In genomic region chr7:30325364-30325763, GRCm38 (mm10) we compare ENCODE assay signal across 9 mouse cellular contexts. TPM values are rescaled to one million over a fixed set of nuclear protein-coding genes. Genes with fewer than 3 reads are reported as not detected.
DNase-seq lines count a peak whose midpoint lies in the region; ATAC-seq and TF ChIP-seq lines count a peak whose summit lies in the region.
"Had no signal": no experiment of that assay in that cellular context is flagged by ENCODE, and none has a peak within 500 bp of the region (broad histone marks: within the 10 kb centered on the region; RNA-seq: fewer than 3 reads in every experiment).

No protein-coding gene starts in this region.

- peaks cover 27% of the 10 kb centered on the region for H3K4me1 ChIP-seq in forebrain, embryonic 10.5 days
- peaks cover 17% of the 10 kb centered on the region for H3K4me1 ChIP-seq in forebrain, embryonic 12.5 days
- peaks cover 18% of the 10 kb centered on the region for H3K4me1 ChIP-seq in neural tube, embryonic 15.5 days
- H3K4me1 ChIP-seq in midbrain, postnatal 0 days (ENCODE audit: insufficient read depth, low read length), result no peaks in the 10 kb centered on the region

- 45% methylated on average over 2 of the region's 2 CpGs for WGBS in forebrain, embryonic 10.5 days
- WGBS in forebrain, embryonic 12.5 days, result 47% methylated on average over 2 of the region's 2 CpGs
- 55% methylated on average over 2 of the region's 2 CpGs for WGBS in neural tube, embryonic 15.5 days
- 59% methylated on average over 2 of the region's 2 CpGs for WGBS in midbrain, postnatal 0 days

- no peak for ATAC-seq in forebrain, embryonic 12.5 days (ENCODE audit: low FRiP score)
- no peak for ATAC-seq in neural tube, embryonic 15.5 days (ENCODE audit: low FRiP score)
- ATAC-seq in midbrain, postnatal 0 days (ENCODE audit: low FRiP score), result no peak

- 0 out of 2 replicates have a peak, but pooled peaks cover under 1% of the 10 kb centered on the region for H3K36me3 ChIP-seq in forebrain, embryonic 10.5 days (replicated peaks)
- no peaks in the 10 kb centered on the region for H3K36me3 ChIP-seq in forebrain, embryonic 12.5 days (replicated peaks)
- H3K36me3 ChIP-seq in neural tube, embryonic 15.5 days, result no peaks in the 10 kb centered on the region
- no peaks in the 10 kb centered on the region for H3K36me3 ChIP-seq in midbrain, postnatal 0 days (ENCODE audit: insufficient read depth, low read length)
- H3K36me3 ChIP-seq: neural tube, embryonic 13.5 days had no signal

- peaks cover 3% of the 10 kb centered on the region; the same call in 1 of the 2 replicates for H3K9me3 ChIP-seq in forebrain, embryonic 10.5 days
- H3K9me3 ChIP-seq in forebrain, embryonic 12.5 days, result peaks cover 4% of the 10 kb centered on the region; the same call in 1 of the 2 replicates
- H3K9me3 ChIP-seq in neural tube, embryonic 15.5 days (replicated peaks), result no peaks in the 10 kb centered on the region
- no peaks in the 10 kb centered on the region for H3K9me3 ChIP-seq in midbrain, postnatal 0 days (ENCODE audit: low read length)
- H3K9me3 ChIP-seq: neural tube, embryonic 13.5 days had no signal

- H3K9ac ChIP-seq in forebrain, embryonic 12.5 days, result no peak overlapping the region
- H3K9ac ChIP-seq in neural tube, embryonic 15.5 days (replicated peaks), result no peak overlapping the region
- H3K9ac ChIP-seq in midbrain, postnatal 0 days (replicated peaks; ENCODE audit: low read length, poor library complexity, severe bottlenecking), result no peak overlapping the region
- H3K9ac ChIP-seq: neural tube, embryonic 13.5 days had no signal

- H3K4me2 ChIP-seq in forebrain, embryonic 12.5 days, result no peak overlapping the region
- no peak overlapping the region for H3K4me2 ChIP-seq in neural tube, embryonic 15.5 days
- no peak overlapping the region for H3K4me2 ChIP-seq in midbrain, postnatal 0 days (ENCODE audit: low read depth, low read length, poor library complexity, severe bottlenecking)
- H3K4me2 ChIP-seq: neural tube, embryonic 13.5 days had no signal

- H3K4me3 ChIP-seq in forebrain, embryonic 10.5 days, result no peak overlapping the region
- H3K4me3 ChIP-seq in forebrain, embryonic 12.5 days (replicated peaks), result no peak overlapping the region
- H3K4me3 ChIP-seq in neural tube, embryonic 15.5 days (replicated peaks), result no peak overlapping the region
- H3K4me3 ChIP-seq in midbrain, postnatal 0 days (ENCODE audit: low read depth, low read length), result no peak overlapping the region
- H3K4me3 ChIP-seq: neural tube, embryonic 13.5 days had no signal

- peak; percentile 74 for TF ChIP-seq CTCF in midbrain, postnatal 0 days (IDR thresholded peaks at IDR 0.05)

- H3K27me3 ChIP-seq in forebrain, embryonic 10.5 days (ENCODE audit: poor library complexity, severe bottlenecking), result peaks cover 6% of the 10 kb centered on the region
- peaks cover 14% of the 10 kb centered on the region; the same call in 1 of the 2 replicates for H3K27me3 ChIP-seq in forebrain, embryonic 12.5 days
- H3K27me3 ChIP-seq in neural tube, embryonic 15.5 days (replicated peaks), result peaks cover 10% of the 10 kb centered on the region; the same call in 1 of the 2 replicates
- no peaks in the 10 kb centered on the region for H3K27me3 ChIP-seq in midbrain, postnatal 0 days (ENCODE audit: insufficient read depth, low read length)

- no peak overlapping the region for H3K27ac ChIP-seq in forebrain, embryonic 10.5 days
- H3K27ac ChIP-seq in forebrain, embryonic 12.5 days, result no peak overlapping the region
- no peak overlapping the region for H3K27ac ChIP-seq in neural tube, embryonic 15.5 days (replicated peaks)
- H3K27ac ChIP-seq in midbrain, postnatal 0 days (ENCODE audit: low read depth, low read length), result no peak overlapping the region
- H3K27ac ChIP-seq: neural tube, embryonic 13.5 days had no signal

- peak; percentile 57 for DNase-seq in forebrain, embryonic 10.5 days (ENCODE audit: extremely low spot score, low spot score)
- peak; percentile 59 for DNase-seq in neural tube, embryonic 10.5 days (ENCODE audit: extremely low spot score, low spot score)
- peak; percentile 70 for DNase-seq in embryo, embryonic 10.5 days (ENCODE audit: low spot score)
- no peak for DNase-seq in midbrain, postnatal 0 days (ENCODE audit: low spot score)
- DNase-seq in layer of hippocampus, postnatal 36 days, result no peak
- DNase-seq in ovary, postnatal 10 days (ENCODE audit: low spot score), result no peak

RNA-seq across cellular contexts. Expression of gene Sdhaf1, which starts 1.7 kb away (rescaled TPM):
- polyA plus RNA-seq in forebrain, embryonic 10.5 days (2016; fragmentation: Nextera tagmentation; extraction: Ambion mirVana), result 17.3 and 19.5 TPM in 2 replicates
- polyA plus RNA-seq in forebrain, embryonic 12.5 days (2016; fragmentation: Nextera tagmentation; extraction: Ambion mirVana), result 22.0 and 23.8 TPM in 2 replicates
- polyA plus RNA-seq in neural tube, embryonic 15.5 days (2015; fragmentation: Nextera tagmentation; extraction: Ambion mirVana), result 16.0 and 16.7 TPM in 2 replicates
- total RNA-seq in midbrain, postnatal 0 days (2014; rRNA removed), result 11.5 and 14.7 TPM in 2 replicates
- 16.5 and 16.8 TPM in 2 replicates for polyA plus RNA-seq in midbrain, postnatal 0 days (2015; fragmentation: Nextera tagmentation; extraction: Ambion mirVana)
- 1 to 10 TPM; 6.6 to 7.4 TPM for total RNA-seq in layer of hippocampus, postnatal 36 days (2021)

RNA-seq across cellular contexts. Expression of gene E130208F15Rik, which starts 3.8 kb away (rescaled TPM):
- 3.0 and 3.2 TPM in 2 replicates for polyA plus RNA-seq in forebrain, embryonic 10.5 days (2016; fragmentation: Nextera tagmentation; extraction: Ambion mirVana)
- 2.0 TPM in 1 of 2 replicates, not detected in the other for polyA plus RNA-seq in forebrain, embryonic 12.5 days (2016; fragmentation: Nextera tagmentation; extraction: Ambion mirVana)
- not detected in 2 replicates for polyA plus RNA-seq in neural tube, embryonic 15.5 days (2015; fragmentation: Nextera tagmentation; extraction: Ambion mirVana)
- total RNA-seq in midbrain, postnatal 0 days (2014; rRNA removed), result 0.05 and 0.19 TPM in 2 replicates
- not detected in 2 replicates for polyA plus RNA-seq in midbrain, postnatal 0 days (2015; fragmentation: Nextera tagmentation; extraction: Ambion mirVana)
- under 1 TPM; 0.28 to 0.40 TPM for total RNA-seq in layer of hippocampus, postnatal 36 days (2021)
- polyA plus RNA-seq: neural tube, embryonic 13.5 days had no signal

RNA-seq across cellular contexts. Expression of gene Syne4, which starts 10.8 kb away (rescaled TPM):
- 29.8 and 32.8 TPM in 2 replicates for polyA plus RNA-seq in forebrain, embryonic 10.5 days (2016; fragmentation: Nextera tagmentation; extraction: Ambion mirVana)
- 21.8 and 23.5 TPM in 2 replicates for polyA plus RNA-seq in forebrain, embryonic 12.5 days (2016; fragmentation: Nextera tagmentation; extraction: Ambion mirVana)
- 18.9 and 24.7 TPM in 2 replicates for polyA plus RNA-seq in neural tube, embryonic 15.5 days (2015; fragmentation: Nextera tagmentation; extraction: Ambion mirVana)
- 7.3 and 14.1 TPM in 2 replicates for total RNA-seq in midbrain, postnatal 0 days (2014; rRNA removed)
- polyA plus RNA-seq in midbrain, postnatal 0 days (2015; fragmentation: Nextera tagmentation; extraction: Ambion mirVana), result 11.7 and 13.6 TPM in 2 replicates
- 10 to 100 TPM; 10.5 to 12.7 TPM for total RNA-seq in layer of hippocampus, postnatal 36 days (2021)

RNA-seq across cellular contexts. Expression of gene Alkbh6, which starts 16.8 kb away (rescaled TPM):
- 82.3 and 90.2 TPM in 2 replicates for polyA plus RNA-seq in forebrain, embryonic 10.5 days (2016; fragmentation: Nextera tagmentation; extraction: Ambion mirVana)
- polyA plus RNA-seq in forebrain, embryonic 12.5 days (2016; fragmentation: Nextera tagmentation; extraction: Ambion mirVana), result 73.2 and 79.0 TPM in 2 replicates
- polyA plus RNA-seq in neural tube, embryonic 15.5 days (2015; fragmentation: Nextera tagmentation; extraction: Ambion mirVana), result 131 and 141 TPM in 2 replicates
- total RNA-seq in midbrain, postnatal 0 days (2014; rRNA removed), result 76.1 and 121 TPM in 2 replicates
- 129 and 140 TPM in 2 replicates for polyA plus RNA-seq in midbrain, postnatal 0 days (2015; fragmentation: Nextera tagmentation; extraction: Ambion mirVana)
- total RNA-seq in layer of hippocampus, postnatal 36 days (2021), result 10 to 100 TPM; 54.2 to 57.2 TPM

RNA-seq across cellular contexts. Expression of gene Clip3, which starts 33.8 kb away (rescaled TPM):
- 52.8 and 53.1 TPM in 2 replicates for polyA plus RNA-seq in forebrain, embryonic 10.5 days (2016; fragmentation: Nextera tagmentation; extraction: Ambion mirVana)
- 77.2 and 87.9 TPM in 2 replicates for polyA plus RNA-seq in forebrain, embryonic 12.5 days (2016; fragmentation: Nextera tagmentation; extraction: Ambion mirVana)
- polyA plus RNA-seq in neural tube, embryonic 15.5 days (2015; fragmentation: Nextera tagmentation; extraction: Ambion mirVana), result 82.4 and 89.7 TPM in 2 replicates
- total RNA-seq in midbrain, postnatal 0 days (2014; rRNA removed), result 140 and 197 TPM in 2 replicates
- 144 and 155 TPM in 2 replicates for polyA plus RNA-seq in midbrain, postnatal 0 days (2015; fragmentation: Nextera tagmentation; extraction: Ambion mirVana)
- total RNA-seq in layer of hippocampus, postnatal 36 days (2021), result 100 to 1,000 TPM; 454 to 456 TPM

Comparison
In these comparisons a context has a peak if more than half of its experiments do, and no peak if none do; other contexts are left out.
1. DNase-seq: peak in forebrain, embryonic 10.5 days (single experiment), neural tube, embryonic 10.5 days (single experiment) and embryo, embryonic 10.5 days (single experiment); none in midbrain, postnatal 0 days (single experiment), layer of hippocampus, postnatal 36 days (0 of 2) and ovary, postnatal 10 days (single experiment).